In the genomic region with DNA sequence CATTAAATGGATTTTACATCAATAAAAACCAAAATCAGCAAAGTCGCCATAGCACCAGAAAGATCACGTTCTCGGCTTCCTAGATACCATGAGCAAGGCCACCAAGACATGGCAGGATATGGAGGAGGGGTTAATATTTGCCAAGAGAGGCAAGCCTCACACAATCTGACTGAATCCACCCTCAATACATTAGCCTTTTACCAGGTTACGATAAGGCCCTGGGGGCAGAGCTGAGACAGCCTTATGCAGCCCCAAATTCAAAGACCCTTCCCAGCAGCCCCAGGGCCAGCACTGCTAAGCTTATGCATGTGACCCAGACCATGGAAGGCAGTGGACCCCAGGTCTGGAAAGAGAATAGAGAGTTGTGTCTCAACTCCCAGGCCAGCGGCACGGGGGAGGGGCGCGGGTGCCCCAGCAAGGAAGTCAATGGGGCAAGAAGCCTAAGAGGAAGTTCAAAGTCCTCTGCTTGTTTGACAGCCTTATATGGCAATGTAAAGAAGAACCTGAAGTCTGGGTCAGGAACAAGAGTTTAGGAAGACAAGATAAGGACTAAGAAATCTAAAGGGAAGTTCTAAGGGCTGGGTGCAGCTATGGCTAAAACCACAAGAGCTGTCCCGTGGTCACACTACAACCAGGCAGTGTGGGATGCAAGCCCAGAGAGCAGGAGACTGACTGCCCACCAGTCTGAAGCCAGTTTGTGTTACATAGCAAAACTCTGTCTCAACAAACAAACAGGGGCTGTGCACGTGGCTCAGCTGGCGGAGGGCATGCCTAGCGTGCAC, we compare ENCODE assay signal across 9 mouse cellular contexts. TPM values are rescaled to one million over a fixed set of nuclear protein-coding genes. Genes with fewer than 3 reads are reported as not detected.
DNase-seq lines count a peak whose midpoint lies in the region; ATAC-seq lines count a peak whose summit lies in the region.
"Had no signal": no experiment of that assay in that cellular context is flagged by ENCODE, and none has a peak within 500 bp of the region (broad histone marks: within the 10 kb centered on the region; RNA-seq: fewer than 3 reads in every experiment).

No protein-coding gene starts in this region.

- H3K4me1 ChIP-seq in midbrain, embryonic 10.5 days: peaks cover 81% of the 10 kb centered on the region
- peaks cover 28% of the 10 kb centered on the region for H3K4me1 ChIP-seq in midbrain, embryonic 11.5 days (ENCODE audit: control insufficient read depth, insufficient read depth, low read length)
- peaks cover 36% of the 10 kb centered on the region for H3K4me1 ChIP-seq in liver, embryonic 16.5 days (ENCODE audit: control insufficient read depth, low read depth, low read length)

- WGBS in midbrain, embryonic 10.5 days: 81% methylated on average over 12 of the region's 12 CpGs
- 79% methylated on average over 12 of the region's 12 CpGs for WGBS in midbrain, embryonic 11.5 days
- WGBS in liver, embryonic 16.5 days (ENCODE audit: insufficient replicate concordance): 18% methylated on average over 12 of the region's 12 CpGs

- no peak overlapping the region for H3K9ac ChIP-seq in midbrain, embryonic 11.5 days (ENCODE audit: low read length)
- peak overlapping the region; percentile 9; the same call in 1 of the 2 replicates for H3K9ac ChIP-seq in liver, embryonic 16.5 days (ENCODE audit: low read depth, low read length)
- H3K9ac ChIP-seq: neural tube, embryonic 12.5 days had no signal

- H3K4me2 ChIP-seq in midbrain, embryonic 11.5 days: no peak overlapping the region
- peak overlapping the region; percentile 34 for H3K4me2 ChIP-seq in liver, embryonic 16.5 days (ENCODE audit: low read depth, low read length)
- H3K4me2 ChIP-seq: neural tube, embryonic 12.5 days had no signal

- DNase-seq in midbrain, embryonic 10.5 days (ENCODE audit: low spot score): no peak
- DNase-seq in midbrain, embryonic 11.5 days (ENCODE audit: low spot score, missing footprints): no peak
- peak; percentile 72 to 85 for DNase-seq in spleen, postnatal 4 days (ENCODE audit: low spot score in 2 of 2)
- no peak for DNase-seq in adrenal gland, adult (ENCODE audit: inconsistent age in 2 of 2, low spot score in 1 of 2)
- DNase-seq in ovary, postnatal 14 days (ENCODE audit: low spot score): no peak
- DNase-seq in right cerebral cortex, postnatal 36 days (ENCODE audit: low spot score in 2 of 2): no peak

- 0 out of 2 replicates have a peak, but pooled peaks cover 3% of the 10 kb centered on the region for H3K9me3 ChIP-seq in midbrain, embryonic 10.5 days (replicated peaks)
- no peaks in the 10 kb centered on the region for H3K9me3 ChIP-seq in midbrain, embryonic 11.5 days (ENCODE audit: control insufficient read depth, low read length)
- no peaks in the 10 kb centered on the region for H3K9me3 ChIP-seq in liver, embryonic 16.5 days (replicated peaks; ENCODE audit: control insufficient read depth, low read length)
- H3K9me3 ChIP-seq: neural tube, embryonic 12.5 days had no signal

- H3K4me3 ChIP-seq in midbrain, embryonic 10.5 days: 0 out of 2 replicates have a peak overlapping the region, but pooled peaks have one; percentile 4
- H3K4me3 ChIP-seq in midbrain, embryonic 11.5 days (ENCODE audit: low read depth, low read length): no peak overlapping the region
- no peak overlapping the region for H3K4me3 ChIP-seq in liver, embryonic 16.5 days (ENCODE audit: low read depth, low read length)
- H3K4me3 ChIP-seq: neural tube, embryonic 12.5 days had no signal

- peak overlapping the region; percentile 81 for H3K27ac ChIP-seq in midbrain, embryonic 10.5 days (replicated peaks)
- H3K27ac ChIP-seq in midbrain, embryonic 11.5 days (ENCODE audit: low read depth, low read length): no peak overlapping the region
- peak overlapping the region; percentile 75 for H3K27ac ChIP-seq in liver, embryonic 16.5 days (ENCODE audit: low read length)
- H3K27ac ChIP-seq: neural tube, embryonic 12.5 days had no signal

- no peaks in the 10 kb centered on the region for H3K27me3 ChIP-seq in midbrain, embryonic 10.5 days (ENCODE audit: low read depth, poor library complexity, severe bottlenecking)
- H3K27me3 ChIP-seq in midbrain, embryonic 11.5 days (ENCODE audit: control insufficient read depth, insufficient read depth, low read length): no peaks in the 10 kb centered on the region
- no peaks in the 10 kb centered on the region for H3K27me3 ChIP-seq in liver, embryonic 16.5 days (ENCODE audit: control insufficient read depth, insufficient read depth, low read depth, low read length)
- H3K27me3 ChIP-seq: neural tube, embryonic 12.5 days had no signal

- peaks cover 63% of the 10 kb centered on the region for H3K36me3 ChIP-seq in midbrain, embryonic 10.5 days
- no peaks in the 10 kb centered on the region for H3K36me3 ChIP-seq in midbrain, embryonic 11.5 days (ENCODE audit: control insufficient read depth, insufficient read depth, low read length)
- H3K36me3 ChIP-seq in liver, embryonic 16.5 days (ENCODE audit: control insufficient read depth, insufficient read depth): no peaks in the 10 kb centered on the region; the same call in 1 of the 2 replicates

- no peak for ATAC-seq in midbrain, embryonic 11.5 days (ENCODE audit: low FRiP score)
- ATAC-seq in granulocyte monocyte progenitor cell, adult 5-6 weeks (replicated peaks; ENCODE audit: poor library complexity, severe bottlenecking): peak; percentile 83
- peak; percentile 63 for ATAC-seq in liver, embryonic 16.5 days (ENCODE audit: low read depth)

RNA-seq across cellular contexts. Expression of gene Cotl1, which starts 27.5 kb away (rescaled TPM):
- polyA plus RNA-seq in midbrain, embryonic 10.5 days (2016; fragmentation: Nextera tagmentation; extraction: Ambion mirVana): 150 and 197 TPM in 2 replicates
- 411 and 445 TPM in 2 replicates for polyA plus RNA-seq in midbrain, embryonic 11.5 days (2014; fragmentation: Nextera tagmentation; extraction: Ambion mirVana)
- 136 and 152 TPM in 2 replicates for total RNA-seq in granulocyte monocyte progenitor cell, adult 5-6 weeks (2014; fragmentation: Nextera tagmentation)
- total RNA-seq in granulocyte monocyte progenitor cell, adult 5-6 weeks (2017): 127 and 150 TPM in 2 replicates
- 29.9 and 38.1 TPM in 2 replicates for polyA plus RNA-seq in liver, embryonic 16.5 days (2015; fragmentation: Nextera tagmentation; extraction: Ambion mirVana)

RNA-seq across cellular contexts. Expression of gene Tldc1, which starts 34.6 kb away (rescaled TPM):
- 15.4 and 16.4 TPM in 2 replicates for polyA plus RNA-seq in midbrain, embryonic 10.5 days (2016; fragmentation: Nextera tagmentation; extraction: Ambion mirVana)
- polyA plus RNA-seq in midbrain, embryonic 11.5 days (2014; fragmentation: Nextera tagmentation; extraction: Ambion mirVana): 6.8 and 7.1 TPM in 2 replicates
- total RNA-seq in granulocyte monocyte progenitor cell, adult 5-6 weeks (2014; fragmentation: Nextera tagmentation): 7.5 and 11.2 TPM in 2 replicates
- 2.2 and 3.9 TPM in 2 replicates for total RNA-seq in granulocyte monocyte progenitor cell, adult 5-6 weeks (2017)
- polyA plus RNA-seq in liver, embryonic 16.5 days (2015; fragmentation: Nextera tagmentation; extraction: Ambion mirVana): 4.1 and 4.7 TPM in 2 replicates

RNA-seq across cellular contexts. Expression of gene Klhl36, which starts 49.2 kb away (rescaled TPM):
- 12.8 and 13.0 TPM in 2 replicates for polyA plus RNA-seq in midbrain, embryonic 10.5 days (2016; fragmentation: Nextera tagmentation; extraction: Ambion mirVana)
- 8.2 and 10.2 TPM in 2 replicates for polyA plus RNA-seq in midbrain, embryonic 11.5 days (2014; fragmentation: Nextera tagmentation; extraction: Ambion mirVana)
- 2.5 and 5.3 TPM in 2 replicates for total RNA-seq in granulocyte monocyte progenitor cell, adult 5-6 weeks (2014; fragmentation: Nextera tagmentation)
- total RNA-seq in granulocyte monocyte progenitor cell, adult 5-6 weeks (2017): 3.5 and 6.7 TPM in 2 replicates
- 4.3 and 4.4 TPM in 2 replicates for polyA plus RNA-seq in liver, embryonic 16.5 days (2015; fragmentation: Nextera tagmentation; extraction: Ambion mirVana)

Comparison
In these comparisons a context has a peak if more than half of its experiments do, and no peak if none do; other contexts are left out.
1. DNase-seq: peak in spleen, postnatal 4 days (2 of 2); none in midbrain, embryonic 10.5 days (single experiment), midbrain, embryonic 11.5 days (single experiment), adrenal gland, adult (0 of 2), ovary, postnatal 14 days (single experiment) and right cerebral cortex, postnatal 36 days (0 of 2).